Mouse (Mus musculus) megakaryocyte, embryonic 14.5 days (primary cell): ENCODE measurements at regions not wholly inside any gene's neighbourhood (a gene's known extent, or its start where the extent isn't known, plus 50 kb on each side); places are given as distances from the start of the nearest gene placed in this dataset.
A peak's percentile ranks its signal among the peaks of the same experiment; 100 is the strongest.

Experiments used
- H3K27me3 ChIP-seq: replicated peaks from 2 replicates; pipeline ENCODE3; 2012; ENCODE audit warnings: inconsistent platforms
- H3K36me3 ChIP-seq: replicated peaks from 2 replicates; pipeline ENCODE3; 2012; ENCODE audit warnings: low read length, inconsistent platforms, mixed read lengths
- H3K4me1 ChIP-seq: 2 replicates; pipeline ENCODE4 v1.6.1; 2012; ENCODE audit warnings: inconsistent platforms
- H3K4me3 ChIP-seq: replicated peaks from 2 replicates; pipeline ENCODE3; 2012; ENCODE audit warnings: moderate library complexity, mild to moderate bottlenecking, inconsistent platforms
- H3K9me3 ChIP-seq: 2 replicates; pipeline ENCODE4 v1.6.1; 2012; ENCODE audit warnings: inconsistent platforms
- FLI1 ChIP-seq: IDR thresholded peaks from 2 replicates; pipeline ENCODE4 v1.6.1; 2012; ENCODE audit warnings: low read length, inconsistent platforms, mixed read lengths
- GATA1 ChIP-seq: IDR thresholded peaks from 3 replicates; pipeline ENCODE4 v1.6.1; 2012; ENCODE audit warnings: mixed read lengths, low read length, inconsistent platforms, borderline replicate concordance

DNA sequence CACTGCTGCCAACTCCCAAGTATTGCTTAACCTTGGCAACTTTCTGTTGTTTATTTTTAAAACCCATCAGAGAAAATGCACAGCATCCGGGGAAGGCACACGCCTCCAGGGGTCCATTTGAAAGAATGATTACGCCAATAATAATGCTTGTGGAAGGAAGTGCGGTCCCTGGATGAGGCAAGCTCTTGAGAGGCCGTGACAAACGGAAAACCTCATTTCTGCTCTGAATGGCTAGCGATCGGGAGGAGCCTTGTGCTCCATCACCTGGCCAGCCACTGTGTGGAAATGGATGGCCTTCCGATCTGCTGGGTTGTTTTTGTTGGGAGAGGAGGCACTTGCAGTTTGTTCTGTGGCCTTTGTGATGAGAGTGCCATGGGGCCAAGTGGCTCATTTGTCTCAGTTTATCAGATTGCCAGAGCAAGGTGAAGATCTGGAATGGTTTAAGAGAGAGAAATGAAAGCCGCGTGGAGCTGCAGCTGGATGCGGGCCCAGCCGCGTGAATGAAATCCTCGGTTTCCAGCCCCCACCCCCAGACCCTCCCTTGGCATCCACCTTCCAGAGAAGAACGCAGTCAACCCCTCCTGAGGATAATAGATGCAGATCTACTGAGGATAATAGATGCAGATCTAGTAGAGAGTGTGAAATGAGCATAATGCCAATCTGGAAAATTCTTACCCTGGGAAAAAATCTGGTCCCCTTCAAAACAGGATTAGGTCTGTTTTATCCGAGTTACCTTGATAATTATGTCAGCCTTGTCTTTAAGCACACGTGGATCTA is 192.7 kb upstream of the Npvf start:
- TF ChIP-seq FLI1 (no peak), GATA1 (no peak)
- no peaks in the 10 kb centered on the region for H3K4me1 ChIP-seq
- peaks cover 10% of the 10 kb centered on the region for H3K27me3 ChIP-seq
- no peaks in the 10 kb centered on the region for H3K36me3 ChIP-seq
- H3K4me3 ChIP-seq, result no peak overlapping the region
- no peaks in the 10 kb centered on the region for H3K9me3 ChIP-seq

DNA sequence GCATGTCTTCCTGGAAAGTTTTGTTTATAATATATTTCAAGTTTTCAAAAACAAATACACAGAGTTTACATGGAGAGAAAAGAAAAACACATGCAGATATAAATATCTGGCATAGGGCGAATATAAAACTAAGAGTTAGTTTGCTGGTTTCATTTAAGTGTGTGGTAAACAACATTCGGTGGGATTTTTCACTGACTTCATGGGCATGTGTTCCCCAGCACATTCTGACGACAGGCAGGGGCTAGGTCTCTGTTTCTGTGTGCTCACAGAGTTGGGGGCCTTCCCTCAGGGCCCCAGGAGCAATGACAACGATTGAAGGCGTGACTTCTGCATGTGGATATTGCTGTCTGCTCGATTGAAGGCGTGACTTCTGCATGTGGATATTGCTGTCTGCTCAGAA is 193.3 kb upstream of the Npvf start:
- H3K4me3 ChIP-seq, result no peak overlapping the region
- peaks cover 10% of the 10 kb centered on the region for H3K27me3 ChIP-seq
- no peaks in the 10 kb centered on the region for H3K4me1 ChIP-seq
- no peaks in the 10 kb centered on the region for H3K9me3 ChIP-seq
- H3K36me3 ChIP-seq, result no peaks in the 10 kb centered on the region
- TF ChIP-seq GATA1, result no peak
- TF ChIP-seq FLI1, result no peak

DNA sequence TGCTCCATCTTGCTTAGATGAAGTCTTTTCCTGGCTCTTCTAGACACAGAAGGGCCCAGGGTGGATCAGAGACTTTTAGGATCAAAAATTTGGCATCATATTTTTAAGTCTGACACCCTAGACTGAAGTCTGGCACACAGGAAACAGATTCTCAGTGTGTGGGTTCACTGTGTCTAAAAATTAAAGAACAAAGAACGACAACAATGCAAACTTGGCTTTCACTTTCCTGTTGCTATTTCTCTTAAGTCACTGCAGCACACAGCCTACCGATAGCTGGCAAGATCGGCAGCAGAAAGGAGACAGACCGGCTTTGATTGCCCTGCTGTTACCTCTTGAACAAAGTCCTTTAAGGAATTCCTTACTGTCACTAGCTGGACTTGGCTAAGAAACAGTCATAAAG is 204.9 kb upstream of the Npvf start:
- no peaks in the 10 kb centered on the region for H3K36me3 ChIP-seq
- H3K4me1 ChIP-seq, result no peaks in the 10 kb centered on the region
- H3K27me3 ChIP-seq, result no peaks in the 10 kb centered on the region
- H3K4me3 ChIP-seq, result no peak overlapping the region
- H3K9me3 ChIP-seq, result no peaks in the 10 kb centered on the region
- TF ChIP-seq FLI1 (no peak), GATA1 (no peak)

DNA sequence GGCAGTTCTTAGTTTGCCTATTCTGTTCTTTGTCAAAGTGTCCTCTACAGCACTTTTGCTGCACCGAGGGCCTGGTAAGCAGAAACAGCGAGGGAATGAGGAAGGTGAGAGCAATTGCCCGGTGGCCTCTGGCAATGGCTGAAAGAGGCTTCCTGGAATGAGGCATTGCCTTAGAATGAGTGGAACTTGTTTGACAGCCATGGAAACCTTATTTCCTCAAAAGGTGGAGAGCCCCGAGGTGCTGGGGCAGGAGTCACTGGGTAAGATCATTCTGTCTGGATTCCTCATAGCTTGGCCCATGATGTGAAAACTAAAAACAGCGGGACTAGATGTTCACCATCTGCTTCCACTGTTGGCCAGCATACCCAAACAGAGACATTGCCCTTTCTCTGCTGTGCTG is 223.8 kb upstream of the Npvf start:
- Histone ChIP-seq H3K27me3 (peaks cover 3% of the 10 kb centered on the region), H3K36me3 (no peaks in the 10 kb centered on the region), H3K4me3 (no peak overlapping the region), H3K4me1 (no peaks in the 10 kb centered on the region), H3K9me3 (no peaks in the 10 kb centered on the region)
- no peak for TF ChIP-seq FLI1
- no peak for TF ChIP-seq GATA1

DNA sequence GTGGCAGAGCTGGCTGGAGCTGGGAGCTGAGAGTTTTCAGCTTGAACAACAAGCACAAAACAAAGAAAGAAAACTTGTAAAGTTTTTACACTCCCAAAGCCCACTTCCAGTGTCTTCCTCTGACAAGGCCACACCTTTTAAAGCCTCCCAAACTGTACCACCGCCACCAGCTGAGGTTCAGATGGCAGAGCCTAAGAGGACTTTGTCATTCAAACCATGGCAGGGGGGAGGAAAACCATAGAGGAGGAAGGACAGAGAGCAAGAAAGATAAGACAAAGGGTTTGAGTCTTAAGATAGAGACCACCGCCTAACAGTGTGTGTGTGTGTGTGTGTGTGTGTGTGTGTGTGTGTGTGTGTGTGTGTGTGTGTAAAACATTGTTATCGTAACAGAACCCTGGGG is 228.1 kb upstream of the Npvf start:
- no peak overlapping the region for H3K4me3 ChIP-seq
- peaks cover 3% of the 10 kb centered on the region for H3K27me3 ChIP-seq
- H3K36me3 ChIP-seq, result no peaks in the 10 kb centered on the region
- no peaks in the 10 kb centered on the region for H3K9me3 ChIP-seq
- H3K4me1 ChIP-seq, result no peaks in the 10 kb centered on the region
- TF ChIP-seq FLI1 (no peak), GATA1 (no peak)

DNA sequence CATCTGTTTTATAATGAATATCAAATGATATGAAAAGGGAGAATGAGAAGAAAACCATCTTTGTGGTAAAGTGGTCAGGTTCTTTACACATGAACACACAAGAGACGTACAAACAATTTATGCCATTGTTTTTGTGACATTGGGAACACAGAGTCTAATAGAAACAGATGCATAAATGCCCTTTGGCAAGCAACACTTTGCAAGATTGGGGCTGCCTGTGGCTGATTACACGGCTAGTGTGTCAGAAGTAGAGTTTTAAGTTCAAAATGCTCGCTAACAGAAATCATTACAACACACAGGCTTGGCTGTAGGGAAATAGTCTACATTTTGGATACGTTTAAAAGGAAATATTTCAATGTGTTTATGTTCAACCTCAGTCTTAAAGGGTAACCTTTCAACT is 228.5 kb upstream of the Npvf start:
- no peak overlapping the region for H3K4me3 ChIP-seq
- H3K27me3 ChIP-seq, result peaks cover 2% of the 10 kb centered on the region
- no peaks in the 10 kb centered on the region for H3K36me3 ChIP-seq
- H3K4me1 ChIP-seq, result no peaks in the 10 kb centered on the region
- H3K9me3 ChIP-seq, result no peaks in the 10 kb centered on the region
- TF ChIP-seq GATA1 (no peak), FLI1 (no peak)

DNA sequence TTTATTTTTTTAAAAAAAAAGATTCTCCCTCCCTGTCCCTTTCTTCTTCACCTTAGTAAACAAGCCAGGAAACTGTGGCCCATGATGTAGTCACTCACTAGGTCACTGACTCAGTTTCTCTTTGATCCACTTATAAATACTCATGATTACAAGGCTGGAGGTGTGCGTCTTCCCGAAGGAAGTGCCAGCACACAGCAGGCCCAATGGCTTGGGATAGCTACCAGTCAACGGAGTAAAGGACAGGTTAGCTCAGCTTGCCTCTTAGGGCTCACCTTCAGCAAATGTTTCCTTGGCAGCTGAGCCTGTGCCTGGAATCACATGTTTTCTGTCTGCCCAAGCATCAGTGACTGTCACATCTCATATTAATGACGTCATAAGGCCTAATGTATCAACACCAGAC is 230.8 kb upstream of the Npvf start:
- no peaks in the 10 kb centered on the region for H3K9me3 ChIP-seq
- H3K27me3 ChIP-seq, result peaks cover 2% of the 10 kb centered on the region
- no peaks in the 10 kb centered on the region for H3K36me3 ChIP-seq
- H3K4me3 ChIP-seq, result no peak overlapping the region
- TF ChIP-seq GATA1, result no peak
- no peak for TF ChIP-seq FLI1
- no peaks in the 10 kb centered on the region for H3K4me1 ChIP-seq

DNA sequence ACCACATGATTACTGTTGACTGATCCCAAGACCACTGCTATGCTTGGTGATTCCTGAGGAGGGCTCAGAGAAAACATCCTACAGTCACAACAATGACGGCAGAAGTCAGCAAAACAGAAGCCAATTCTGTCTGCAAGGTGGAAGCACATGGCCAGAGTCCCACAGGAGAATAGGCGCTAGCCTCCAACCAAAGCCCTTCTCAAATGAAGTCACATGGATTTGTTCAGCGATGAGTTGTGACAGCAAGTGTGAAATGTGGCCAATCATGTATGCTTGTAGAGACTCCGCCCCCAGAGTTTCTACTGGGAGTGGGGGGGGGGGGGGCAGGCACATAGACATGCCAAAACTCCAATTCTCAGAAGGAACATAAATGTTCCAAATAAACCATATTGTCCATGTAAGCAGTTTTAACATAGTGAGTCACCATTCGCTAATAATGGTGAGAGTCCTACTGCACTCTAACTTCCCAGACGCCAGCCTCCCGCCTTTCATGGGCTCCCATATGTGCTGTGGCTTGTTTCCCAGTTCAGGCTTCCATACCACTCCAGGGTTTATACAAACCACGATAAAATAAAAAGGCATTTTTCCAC is 231.6 kb upstream of the Npvf start:
- peaks cover 5% of the 10 kb centered on the region for H3K4me1 ChIP-seq
- peaks cover 4% of the 10 kb centered on the region for H3K9me3 ChIP-seq
- H3K27me3 ChIP-seq, result peaks cover 10% of the 10 kb centered on the region
- H3K36me3 ChIP-seq, result no peaks in the 10 kb centered on the region
- H3K4me3 ChIP-seq, result no peak overlapping the region
- TF ChIP-seq GATA1, result no peak
- TF ChIP-seq FLI1, result no peak

DNA sequence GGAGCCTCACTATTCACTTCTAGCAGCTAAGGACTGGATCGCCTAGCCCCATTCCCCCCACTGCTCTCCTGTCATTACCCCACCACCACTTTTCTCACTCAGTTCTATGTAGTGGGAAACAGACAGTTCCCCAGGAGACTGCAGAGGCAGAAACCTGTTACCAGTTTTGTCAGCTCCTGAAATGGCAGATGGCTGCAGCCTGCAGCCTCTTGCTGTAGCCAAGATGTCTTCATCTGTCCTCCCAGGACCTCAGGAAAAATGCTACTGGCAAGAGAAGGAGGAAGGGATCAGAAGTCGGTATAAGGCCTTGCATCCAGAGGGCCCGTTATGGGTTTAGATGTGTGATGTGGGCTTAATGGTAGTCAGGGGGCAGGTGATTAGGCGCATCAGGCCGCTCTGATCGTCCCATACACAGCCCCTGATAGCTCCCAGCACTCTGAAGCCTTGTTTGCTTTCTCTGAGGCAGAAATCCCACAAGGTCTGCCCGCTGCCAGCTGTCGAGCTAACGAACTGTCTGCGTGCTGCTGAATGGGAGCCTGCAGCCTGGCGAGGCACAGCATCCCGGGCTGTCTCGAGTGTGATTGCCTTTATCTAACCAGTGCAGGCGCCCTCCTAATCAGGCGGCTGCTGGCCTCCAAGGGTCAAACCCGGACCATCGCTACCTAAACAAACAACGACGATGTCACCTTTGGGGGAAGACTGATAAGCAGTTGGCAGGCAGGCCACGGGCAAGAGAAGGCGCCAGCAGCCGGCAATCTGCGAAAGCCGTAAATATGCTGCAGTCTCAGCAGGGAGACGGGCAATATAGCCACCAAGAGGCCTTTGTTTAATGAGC is 236.3 kb upstream of the Npvf start:
- Histone ChIP-seq H3K36me3 (no peaks in the 10 kb centered on the region), H3K9me3 (peaks cover 6% of the 10 kb centered on the region), H3K4me1 (peaks cover 7% of the 10 kb centered on the region), H3K4me3 (peak overlapping the region; percentile 48), H3K27me3 (peaks cover 20% of the 10 kb centered on the region)
- TF ChIP-seq GATA1 (no peak), FLI1 (no peak)

DNA sequence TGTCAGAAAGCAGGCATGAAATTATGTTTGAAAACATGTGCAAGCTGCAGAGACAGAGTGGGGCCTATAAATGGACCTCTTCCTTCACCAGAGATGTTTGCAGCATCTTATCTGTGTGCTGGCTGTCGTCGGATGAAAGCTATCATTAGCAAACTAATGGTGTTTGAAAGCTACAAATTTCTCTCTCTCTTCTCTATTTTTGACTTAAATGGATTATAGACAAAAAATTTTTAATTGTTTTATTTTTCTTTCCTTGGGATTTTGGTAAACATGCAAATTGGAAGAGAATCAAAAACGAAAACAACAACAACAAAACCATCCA is 236.9 kb upstream of the Npvf start:
- Histone ChIP-seq H3K4me1 (peaks cover 7% of the 10 kb centered on the region), H3K4me3 (no peak overlapping the region), H3K27me3 (peaks cover 20% of the 10 kb centered on the region), H3K36me3 (no peaks in the 10 kb centered on the region), H3K9me3 (peaks cover 6% of the 10 kb centered on the region)
- TF ChIP-seq FLI1 (no peak), GATA1 (no peak)
